Mouse (Mus musculus): ENCODE measurements at regions not wholly inside any gene's neighbourhood (a gene's known extent, or its start where the extent isn't known, plus 50 kb on each side); places are given as distances from the start of the nearest gene placed in this dataset.
A peak's percentile ranks its signal among the peaks of the same experiment; 100 is the strongest.

DNA sequence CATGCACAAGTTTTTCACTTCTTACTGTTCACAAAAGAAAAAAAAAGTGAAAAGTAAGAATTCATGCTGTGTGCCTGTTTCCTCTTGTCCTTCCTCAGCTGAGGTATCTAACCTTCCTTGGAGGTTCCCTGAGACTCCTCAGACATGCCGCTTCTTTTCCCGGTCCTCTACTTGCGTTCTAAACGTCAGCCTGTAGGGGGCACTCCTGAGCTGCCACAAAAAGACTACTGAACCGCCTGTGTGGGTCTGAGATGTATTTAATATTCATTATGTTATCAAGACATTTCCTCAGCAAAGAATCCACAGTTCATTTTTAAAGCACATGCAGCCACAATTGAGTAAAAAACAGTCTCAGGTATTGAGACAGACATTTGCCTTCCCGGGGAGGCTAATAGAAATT, 554.6 kb downstream of the Plcl1 start:
- TF ChIP-seq CTCF (IDR thresholded peaks at IDR 0.05; ENCODE audit: control insufficient read depth, insufficient read depth, insufficient replicate concordance, low read depth, low read length): peak; percentile 69; the same call in 1 of the 2 replicates
- no peak for TF ChIP-seq POLR2A (IDR thresholded peaks at IDR 0.05; ENCODE audit: control insufficient read depth, low read depth, low read length)

Data from testis, adult 2 months (tissue).